Comparison of ENCODE assay signal across 17 mouse cellular contexts in the genomic region with DNA sequence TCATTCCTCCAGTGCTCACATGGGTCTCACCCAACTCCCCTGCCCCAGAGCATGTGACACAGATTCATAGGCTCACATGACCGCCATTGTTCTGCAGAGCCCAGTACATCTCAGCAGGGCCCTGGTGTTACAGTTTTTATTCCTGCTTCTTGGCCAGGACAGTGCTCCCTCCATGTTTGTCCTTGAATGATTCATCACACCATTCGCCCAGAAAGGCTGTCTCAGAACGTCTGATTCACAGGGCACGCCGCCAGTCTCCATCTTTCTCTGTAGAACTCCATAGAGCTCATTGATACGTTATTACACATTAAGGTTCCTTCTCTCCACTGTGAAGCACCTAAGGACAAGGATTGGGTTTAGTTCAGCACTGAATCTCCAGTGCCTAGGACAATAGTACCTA.
A peak's percentile ranks its signal among the peaks of the same experiment; 100 is the strongest.
DNase-seq lines count a peak whose midpoint lies in the region; ATAC-seq and TF ChIP-seq lines count a peak whose summit lies in the region.
"Had no signal": no experiment of that assay in that cellular context is flagged by ENCODE, and none has a peak within 500 bp of the region (broad histone marks: within the 10 kb centered on the region; RNA-seq: fewer than 3 reads in every experiment).

No protein-coding gene starts in this region.

- H3K4me3 ChIP-seq in hindbrain, postnatal 0 days (ENCODE audit: low read length): no peak overlapping the region
- H3K4me3 ChIP-seq: embryonic facial prominence, embryonic 13.5 days; forebrain, embryonic 12.5 days; heart, embryonic 15.5 days; hindbrain, embryonic 12.5 days; stomach, embryonic 15.5 days had no signal

- no peaks in the 10 kb centered on the region for H3K36me3 ChIP-seq in hindbrain, postnatal 0 days (ENCODE audit: insufficient read depth, low read length)
- H3K36me3 ChIP-seq: embryonic facial prominence, embryonic 13.5 days; forebrain, embryonic 12.5 days; heart, embryonic 15.5 days; hindbrain, embryonic 12.5 days; stomach, embryonic 15.5 days had no signal

- H3K27me3 ChIP-seq in hindbrain, postnatal 0 days (ENCODE audit: insufficient read depth, low read length): no peaks in the 10 kb centered on the region
- H3K27me3 ChIP-seq: embryonic facial prominence, embryonic 13.5 days; forebrain, embryonic 12.5 days; heart, embryonic 15.5 days; hindbrain, embryonic 12.5 days; stomach, embryonic 15.5 days had no signal

- H3K9me3 ChIP-seq in hindbrain, postnatal 0 days (ENCODE audit: low read length): no peaks in the 10 kb centered on the region
- H3K9me3 ChIP-seq: embryonic facial prominence, embryonic 13.5 days; forebrain, embryonic 12.5 days; heart, embryonic 15.5 days; hindbrain, embryonic 12.5 days; stomach, embryonic 15.5 days had no signal

- no peak for TF ChIP-seq CTCF in hindbrain, postnatal 0 days (IDR thresholded peaks at IDR 0.05; ENCODE audit: low read depth)

- ATAC-seq in frontal cortex, adult (ENCODE audit: low TSS enrichment): peak; percentile 68
- ATAC-seq in hindbrain, postnatal 0 days: no peak
- ATAC-seq: intestine, postnatal 0 days had no signal

- H3K4me1 ChIP-seq in hindbrain, postnatal 0 days (ENCODE audit: insufficient read depth, low read length): no peaks in the 10 kb centered on the region

- 87% methylated on average over 6 of the region's 6 CpGs for WGBS in hindbrain, postnatal 0 days

- no peak overlapping the region for H3K4me2 ChIP-seq in hindbrain, postnatal 0 days (ENCODE audit: low read depth, low read length)
- H3K4me2 ChIP-seq: embryonic facial prominence, embryonic 13.5 days; forebrain, embryonic 12.5 days; heart, embryonic 15.5 days; hindbrain, embryonic 12.5 days; lung, embryonic 14.5 days; stomach, embryonic 15.5 days had no signal

- H3K27ac ChIP-seq in hindbrain, postnatal 0 days: no peak overlapping the region
- H3K27ac ChIP-seq: embryonic facial prominence, embryonic 13.5 days; forebrain, embryonic 12.5 days; heart, embryonic 15.5 days; hindbrain, embryonic 12.5 days; stomach, embryonic 15.5 days had no signal

- H3K9ac ChIP-seq in hindbrain, postnatal 0 days (replicated peaks; ENCODE audit: low read length): no peak overlapping the region
- H3K9ac ChIP-seq: embryonic facial prominence, embryonic 13.5 days; forebrain, embryonic 12.5 days; heart, embryonic 15.5 days; hindbrain, embryonic 12.5 days; lung, embryonic 14.5 days; stomach, embryonic 15.5 days had no signal

- no peak for DNase-seq in frontal cortex, postnatal 10 days (ENCODE audit: low spot score in 2 of 2)
- peak; percentile 55 for DNase-seq in 3134 (ENCODE audit: extremely low read depth, insufficient read length, low spot score)
- peak; percentile 50 to 62 for DNase-seq in adrenal gland, adult 18-20 months (ENCODE audit: low spot score in 2 of 2)
- peak; percentile 12 to 25 for DNase-seq in frontal cortex, postnatal 36 days (ENCODE audit: low spot score in 2 of 2)
- no peak for DNase-seq in hindbrain, postnatal 0 days (ENCODE audit: low spot score)
- no peak for DNase-seq in thymus, postnatal 25 days
- DNase-seq in urinary bladder, postnatal 10 days (ENCODE audit: low spot score): no peak
- DNase-seq: kidney, postnatal 36 days; lung, embryonic 14.5 days; thymus, postnatal 14 days had no signal

Comparison
In these comparisons a context has a peak if more than half of its experiments do, and no peak if none do; other contexts are left out.
1. DNase-seq: peak in 3134 (single experiment), adrenal gland, adult 18-20 months (2 of 2) and frontal cortex, postnatal 36 days (2 of 2); none in frontal cortex, postnatal 10 days (0 of 2), hindbrain, postnatal 0 days (single experiment), thymus, postnatal 25 days (single experiment) and urinary bladder, postnatal 10 days (single experiment).